Mouse (Mus musculus) intestine, embryonic 14.5 days (tissue): Measurements from ENCODE around the gene Ano3. TPM values are rescaled to one million over a fixed set of nuclear protein-coding genes. Genes with fewer than 3 reads are reported as not detected.

ENCODE experiments used
- ATAC-seq: fragments of 200-750 bp; cut with Nextera tagmentation; replicated peaks from 2 replicates; pipeline ENCODE4 v1.8.0; 2017; ENCODE audit warnings: low read depth, moderate number of reproducible peaks, moderate TSS enrichment, moderate library complexity; ENCODE audit not compliant: low FRiP score, low TSS enrichment
- DNase-seq: peaks from one replicate; pipeline ENCODE4 v3.0.0-alpha.2; 2018; ENCODE audit warnings: low spot score
- H3K27ac ChIP-seq: fragments of 300-500 bp; sonication (generic); 2 replicates; pipeline ENCODE4 v1.5.1; 2014; ENCODE audit warnings: low read depth, mild to moderate bottlenecking, control low read depth
- H3K27me3 ChIP-seq: fragments of 300-500 bp; sonication (generic); replicated peaks from 2 replicates; pipeline ENCODE4 v1.6.1; 2014; ENCODE audit warnings: low read length, control low read depth; ENCODE audit not compliant: control insufficient read depth, insufficient read depth
- H3K36me3 ChIP-seq: fragments of 300-500 bp; sonication (generic); 2 replicates; pipeline ENCODE4 v1.6.1; 2014; ENCODE audit warnings: low read length, control low read depth; ENCODE audit not compliant: control insufficient read depth, insufficient read depth
- H3K4me1 ChIP-seq: fragments of 300-500 bp; sonication (generic); replicated peaks from 2 replicates; pipeline ENCODE4 v1.6.1; 2014; ENCODE audit warnings: low read length, control low read depth, mixed read lengths; ENCODE audit not compliant: control insufficient read depth, insufficient read depth
- H3K4me2 ChIP-seq: fragments of 300-500 bp; sonication (generic); 2 replicates; pipeline ENCODE4 v1.6.1; 2014; ENCODE audit warnings: low read length
- H3K4me3 ChIP-seq: fragments of 300-500 bp; sonication (generic); 2 replicates; pipeline ENCODE4 v1.5.1; 2014; ENCODE audit warnings: low read depth, low read length, control low read depth, mixed read lengths
- H3K9ac ChIP-seq: fragments of 300-500 bp; sonication (generic); 2 replicates; pipeline ENCODE4 v1.6.1; 2014; ENCODE audit warnings: mild to moderate bottlenecking, low read length
- H3K9me3 ChIP-seq: fragments of 300-500 bp; sonication (generic); 2 replicates; pipeline ENCODE4 v1.6.1; 2016; ENCODE audit warnings: low read length, control low read depth; ENCODE audit not compliant: control insufficient read depth
- WGBS: fragments of 180-500 bp; shearing (Covaris S2); extraction: QIAGEN DNeasy Blood & Tissue Kit; methylation state at CpG from one replicate; pipeline ENCODE4 v1.1.7; 2014; 5-methylcytosine and 5-hydroxymethylcytosine counted together
- polyA plus RNA-seq: library from polyadenylated mRNA; unstranded; fragments of >200 nt; fragmentation: Nextera tagmentation; extraction: Ambion mirVana; gene quantifications from 2 replicates; pipeline ENCODE4 v1.2.1, GENCODE M21; 2014

Gene Ano3
- polyA plus RNA-seq, 1 experiment from 2014 or later, result 0.09 TPM

GRCm38 (mm10) chr2:110759434-110759833, 191.3 kb downstream of the Ano3 start:
- Histone ChIP-seq H3K27me3 (no peaks in the 10 kb centered on the region), H3K36me3 (no peaks in the 10 kb centered on the region)
- no peak for ATAC-seq

GRCm38 (mm10) chr2:110757556-110757955, 193.2 kb downstream of the Ano3 start:
- Histone ChIP-seq H3K9me3 (no peaks in the 10 kb centered on the region), H3K27me3 (no peaks in the 10 kb centered on the region), H3K36me3 (no peaks in the 10 kb centered on the region), H3K4me2 (no peak overlapping the region), H3K4me3 (no peak overlapping the region), H3K4me1 (no peaks in the 10 kb centered on the region), H3K27ac (no peak overlapping the region), H3K9ac (no peak overlapping the region)
- ATAC-seq (no peak), DNase-seq (no peak)
- 73% methylated on average over 2 of the region's 2 CpGs for WGBS

More at GRCm38 (mm10) chr2:110759434-110759833, 191.3 kb downstream of the Ano3 start:
- 88% methylated on average over 2 of the region's 2 CpGs for WGBS
- Histone ChIP-seq H3K27ac (no peak overlapping the region), H3K9ac (no peak overlapping the region), H3K4me1 (no peaks in the 10 kb centered on the region), H3K4me2 (no peak overlapping the region), H3K9me3 (no peaks in the 10 kb centered on the region), H3K4me3 (no peak overlapping the region)
- DNase-seq, result no peak

GRCm38 (mm10) chr2:110740493-110740892, 210.2 kb downstream of the Ano3 start:
- H3K27ac ChIP-seq, result no peak overlapping the region
- no peaks in the 10 kb centered on the region for H3K36me3 ChIP-seq
- H3K27me3 ChIP-seq, result no peaks in the 10 kb centered on the region
- H3K4me1 ChIP-seq, result no peaks in the 10 kb centered on the region
- H3K9me3 ChIP-seq, result no peaks in the 10 kb centered on the region
- no peak overlapping the region for H3K4me3 ChIP-seq
- no peak for DNase-seq
- ATAC-seq, result no peak
- no peak overlapping the region for H3K9ac ChIP-seq
- no peak overlapping the region for H3K4me2 ChIP-seq
- 63% methylated on average over 1 of the region's 1 CpGs for WGBS

- Histone ChIP-seq H3K27me3 (no peaks in the 10 kb centered on the region), H3K4me3 (no peak overlapping the region), H3K27ac (no peak overlapping the region), H3K4me2 (no peak overlapping the region), H3K9me3 (no peaks in the 10 kb centered on the region), H3K9ac (no peak overlapping the region), H3K36me3 (no peaks in the 10 kb centered on the region), H3K4me1 (no peaks in the 10 kb centered on the region)
- DNase-seq (no peak), ATAC-seq (no peak)
- 79% methylated on average over 1 of the region's 1 CpGs for WGBS
Observed at GRCm38 (mm10) chr2:110739781-110740180, 210.9 kb downstream of the Ano3 start.

- no peak for DNase-seq
- Histone ChIP-seq H3K4me2 (no peak overlapping the region), H3K9ac (no peak overlapping the region), H3K4me1 (no peaks in the 10 kb centered on the region), H3K4me3 (no peak overlapping the region), H3K27me3 (no peaks in the 10 kb centered on the region), H3K9me3 (no peaks in the 10 kb centered on the region), H3K27ac (no peak overlapping the region), H3K36me3 (no peaks in the 10 kb centered on the region)
- ATAC-seq, result no peak
- 71% methylated on average over 2 of the region's 2 CpGs for WGBS
Observed at GRCm38 (mm10) chr2:110737981-110738380, 212.7 kb downstream of the Ano3 start.

GRCm38 (mm10) chr2:110737236-110737635, 213.5 kb downstream of the Ano3 start:
- H3K9ac ChIP-seq, result no peak overlapping the region
- 75% methylated on average over 4 of the region's 4 CpGs for WGBS
- DNase-seq (no peak), ATAC-seq (no peak)
- no peaks in the 10 kb centered on the region for H3K9me3 ChIP-seq
- no peaks in the 10 kb centered on the region for H3K4me1 ChIP-seq
- no peak overlapping the region for H3K4me3 ChIP-seq
- no peak overlapping the region for H3K27ac ChIP-seq
- H3K4me2 ChIP-seq, result no peak overlapping the region
- H3K36me3 ChIP-seq, result no peaks in the 10 kb centered on the region
- no peaks in the 10 kb centered on the region for H3K27me3 ChIP-seq

GRCm38 (mm10) chr2:110726106-110726505, 224.6 kb downstream of the Ano3 start:
- Histone ChIP-seq H3K4me1 (no peaks in the 10 kb centered on the region), H3K4me3 (no peak overlapping the region), H3K36me3 (no peaks in the 10 kb centered on the region), H3K4me2 (no peak overlapping the region), H3K9me3 (no peaks in the 10 kb centered on the region), H3K27ac (no peak overlapping the region), H3K9ac (no peak overlapping the region), H3K27me3 (no peaks in the 10 kb centered on the region)
- no peak for ATAC-seq
- no peak for DNase-seq

GRCm38 (mm10) chr2:110722208-110722607, 228.5 kb downstream of the Ano3 start:
- H3K36me3 ChIP-seq, result no peaks in the 10 kb centered on the region
- DNase-seq, result no peak
- H3K4me1 ChIP-seq, result no peaks in the 10 kb centered on the region
- H3K27ac ChIP-seq, result no peak overlapping the region
- no peaks in the 10 kb centered on the region for H3K27me3 ChIP-seq
- H3K9me3 ChIP-seq, result no peaks in the 10 kb centered on the region
- no peak overlapping the region for H3K9ac ChIP-seq
- no peak overlapping the region for H3K4me3 ChIP-seq
- no peak for ATAC-seq
- no peak overlapping the region for H3K4me2 ChIP-seq
- WGBS, result 87% methylated on average over 1 of the region's 1 CpGs

- Histone ChIP-seq H3K4me2 (no peak within 1 kb of the TSS), H3K4me1 (no peaks in the 10 kb centered on the region), H3K9me3 (no peaks in the 10 kb centered on the region), H3K4me3 (no peak within 1 kb of the TSS), H3K27ac (no peak within 1 kb of the TSS), H3K27me3 (no peaks in the 10 kb centered on the region), H3K9ac (no peak within 1 kb of the TSS), H3K36me3 (no peaks in the 10 kb centered on the region)
- ATAC-seq (no peak), DNase-seq (no peak)
- WGBS, result 33% methylated on average over 3 of the region's 3 CpGs
Observed at GRCm38 (mm10) chr2:110721290-110721753, 229.4 kb downstream of the Ano3 start, which contains the start of gene Muc15. Gene Muc15, plus strand, starts transcription at chr2:110721340.
